27 mouse cellular contexts compared by ENCODE assay signal in genomic region chr2:155745487-155745886, GRCm38 (mm10). TPM values are rescaled to one million over a fixed set of nuclear protein-coding genes. Genes with fewer than 3 reads are reported as not detected.
DNase-seq lines count a peak whose midpoint lies in the region; ATAC-seq lines count a peak whose summit lies in the region.
"Had no signal": no experiment of that assay in that cellular context is flagged by ENCODE, and none has a peak within 500 bp of the region (broad histone marks: within the 10 kb centered on the region; RNA-seq: fewer than 3 reads in every experiment).

No protein-coding gene starts in this region.

- peak; percentile 59 for ATAC-seq in frontal cortex, adult (ENCODE audit: low TSS enrichment)
- ATAC-seq: activated CD4-positive, CD25-positive, alpha-beta regulatory T cell, adult 4 months; CD4-positive, CD25-positive, alpha-beta regulatory T cell, adult 4 months; Patski had no signal

- no peak for DNase-seq in frontal cortex, postnatal 36 days (ENCODE audit: low spot score in 2 of 2)
- DNase-seq in right cerebral cortex, adult 18-20 months = peak; percentile 14
- no peak for DNase-seq in right cerebral cortex, postnatal 10 days (ENCODE audit: low spot score in 2 of 2)
- DNase-seq in brain, adult 2 months (ENCODE audit: low read depth, low spot score) = peak; percentile 33
- peak; percentile 11 for DNase-seq in telencephalon, adult 2 months (ENCODE audit: low read depth, low spot score)
- DNase-seq in adrenal gland, postnatal 14 days = no peak
- no peak for DNase-seq in ovary, adult 18-20 months (ENCODE audit: low spot score)
- DNase-seq: adrenal gland, adult 2 months; adrenal gland, adult 8-10 months; adrenal gland, postnatal 10 days; adrenal gland, postnatal 25 days; adrenal gland, postnatal 36 days; B cell, adult 2 months; cerebellum, adult 11 months; cerebellum, adult 11-12 months; cerebellum, adult 18-20 months; cerebellum, adult 2 months had no signal

RNA-seq across cellular contexts. Expression of gene Procr, which starts 5.4 kb away (rescaled TPM):
- total RNA-seq in adrenal gland, postnatal 14 days (2021) = 38.3 and 52.9 TPM in 2 replicates

RNA-seq across cellular contexts. Expression of gene Gm17581, which starts 9.8 kb away (rescaled TPM):
- not detected in 2 replicates for total RNA-seq in adrenal gland, postnatal 14 days (2021)
- total RNA-seq: adrenal gland, adult 18-20 months; adrenal gland, adult 2 months; adrenal gland, adult 8-10 months; adrenal gland, postnatal 10 days; adrenal gland, postnatal 25 days; adrenal gland, postnatal 36 days; adrenal gland, postnatal 4 days; CH12.LX; ES-E14; G1E; MEL had no signal

RNA-seq across cellular contexts. Expression of gene Edem2, which starts 16.2 kb away (rescaled TPM):
- total RNA-seq in adrenal gland, postnatal 14 days (2021) = 35.1 and 37.9 TPM in 2 replicates

RNA-seq across cellular contexts. Expression of gene Mmp24, which starts 29.7 kb away (rescaled TPM):
- total RNA-seq in adrenal gland, postnatal 14 days (2021) = 2.6 and 3.4 TPM in 2 replicates

RNA-seq across cellular contexts. Expression of gene Trpc4ap, which starts 53.3 kb away (rescaled TPM):
- 110 and 124 TPM in 2 replicates for total RNA-seq in adrenal gland, postnatal 14 days (2021)

Comparison
In these comparisons a context has a peak if more than half of its experiments do, and no peak if none do; other contexts are left out.
1. DNase-seq: peak in right cerebral cortex, adult 18-20 months (single experiment), brain, adult 2 months (single experiment) and telencephalon, adult 2 months (single experiment); none in frontal cortex, postnatal 36 days (0 of 2), right cerebral cortex, postnatal 10 days (0 of 2), adrenal gland, postnatal 14 days (single experiment) and ovary, adult 18-20 months (single experiment).